Mouse (Mus musculus) cerebellum, adult (tissue): ENCODE results near the gene Gm10277.

Experiments used
- ATAC-seq: cut with Nextera tagmentation; 2 replicates; pipeline ENCODE4 v1.9.2; 2017; ENCODE audit warnings: mild to moderate bottlenecking, moderate library complexity, mixed read lengths; ENCODE audit not compliant: insufficient number of reproducible peaks, low FRiP score, low TSS enrichment

The Gm10277 gene

GRCm38 (mm10) chr11:77800869-77801701 is 13.5 kb upstream of the Gm10277 start:
- ATAC-seq, result 0 out of 2 replicates have a peak, but pooled peaks have one; percentile 15

- ATAC-seq, result no peak
Measured at GRCm38 (mm10) chr11:77800491-77800868, 12.9 kb upstream of the Gm10277 start.

- ATAC-seq, result no peak
Measured at GRCm38 (mm10) chr11:77795216-77795615, 7.7 kb upstream of the Gm10277 start.

DNA sequence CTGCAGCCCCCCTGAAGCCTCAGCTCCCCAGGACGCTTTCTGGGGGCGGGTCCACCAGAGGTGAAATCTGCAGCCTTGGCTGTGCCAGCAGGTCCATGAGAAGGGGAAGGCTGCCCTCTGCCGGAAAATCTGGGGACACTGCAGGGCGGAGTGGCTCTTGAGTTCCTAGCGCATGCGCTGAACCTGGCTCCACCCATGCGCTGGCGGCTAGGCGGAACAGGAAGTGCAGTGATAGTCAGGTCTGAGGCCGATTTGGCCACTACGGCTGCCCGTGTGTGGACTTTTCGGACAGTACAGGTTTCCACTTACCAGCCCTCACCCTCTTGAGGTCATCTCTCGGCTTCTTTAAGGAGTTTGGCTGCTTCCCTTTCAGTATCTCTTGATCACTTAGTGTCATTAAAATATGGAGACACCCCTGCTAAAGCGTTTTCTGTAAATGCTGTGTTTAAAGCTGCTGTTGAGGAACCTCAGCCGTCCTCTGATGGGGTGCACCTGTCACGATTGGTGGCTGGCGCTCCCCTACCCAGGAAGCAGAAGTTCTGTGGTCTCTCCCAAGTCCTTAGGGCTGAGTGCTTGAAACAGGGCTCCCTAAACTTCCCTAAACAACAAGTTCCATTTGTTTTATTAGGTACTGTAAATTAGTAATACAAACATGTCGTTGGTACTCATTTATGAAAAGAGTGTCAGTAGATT is 5.8 kb upstream of the Gm10277 start:
- peak; percentile 87 for ATAC-seq

DNA sequence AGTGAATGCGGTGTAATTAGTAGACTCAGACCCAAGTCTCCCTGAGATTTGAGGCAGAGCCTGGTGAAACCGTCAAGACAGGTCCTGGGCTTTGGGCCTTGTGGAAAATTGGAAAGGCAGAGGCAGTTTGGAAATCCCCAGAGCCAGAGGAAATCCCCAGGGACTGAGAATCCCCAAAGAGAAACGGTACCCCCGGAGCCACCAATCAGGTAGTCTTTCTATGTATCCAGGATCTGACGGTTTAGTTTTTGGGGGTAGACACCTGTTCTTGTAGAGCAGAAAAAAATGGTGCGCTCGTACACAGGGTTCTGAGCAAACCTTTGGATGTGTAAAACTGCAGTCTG is 5.0 kb upstream of the Gm10277 start:
- no peak for ATAC-seq

GRCm38 (mm10) chr11:77791752-77792565 is 4.4 kb upstream of the Gm10277 start:
- ATAC-seq, result no peak

DNA sequence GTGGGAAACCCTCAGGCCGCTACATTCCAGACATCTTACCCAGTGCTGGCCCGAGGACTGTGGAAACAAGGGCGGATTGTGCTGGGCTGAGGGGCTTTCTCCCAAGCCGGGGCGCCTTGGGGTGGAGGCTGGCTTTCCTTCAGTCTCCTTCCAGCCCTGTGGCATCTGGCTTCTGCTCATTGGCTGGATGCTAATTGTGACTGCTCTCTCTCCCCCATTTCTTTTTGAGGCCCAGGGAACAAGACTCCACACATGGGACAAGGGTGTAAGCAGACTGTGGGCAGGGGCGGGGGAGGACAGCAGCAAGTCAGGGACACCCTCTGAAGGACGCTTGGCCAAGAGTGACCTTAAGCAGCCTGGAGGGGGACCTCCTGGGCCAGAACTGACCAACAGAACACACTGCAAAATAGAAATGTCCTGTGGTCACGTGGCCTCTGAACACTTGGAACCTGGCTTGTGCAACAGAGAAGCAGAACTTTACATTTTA is 3.7 kb upstream of the Gm10277 start:
- ATAC-seq, result no peak

DNA sequence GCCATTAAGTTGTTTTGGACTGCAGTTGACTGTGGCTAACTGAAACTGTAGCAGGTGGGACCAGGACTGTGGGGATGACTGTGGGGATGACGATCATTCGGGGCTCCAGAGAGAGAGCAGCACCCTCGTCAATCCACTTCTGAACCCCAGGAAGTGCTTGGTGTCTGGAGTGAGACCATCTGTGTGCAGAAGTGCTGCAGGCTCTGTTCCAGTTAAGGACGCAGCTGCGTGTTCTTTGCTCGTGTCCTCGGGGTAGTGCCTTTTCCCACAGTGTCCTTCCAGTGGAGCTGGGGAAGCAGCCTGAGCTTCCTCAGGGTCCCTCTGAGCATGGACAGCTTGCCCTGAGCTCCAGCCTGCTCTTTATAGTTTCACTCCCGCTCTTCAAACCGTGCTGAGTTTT is 2.7 kb upstream of the Gm10277 start:
- no peak for ATAC-seq

DNA sequence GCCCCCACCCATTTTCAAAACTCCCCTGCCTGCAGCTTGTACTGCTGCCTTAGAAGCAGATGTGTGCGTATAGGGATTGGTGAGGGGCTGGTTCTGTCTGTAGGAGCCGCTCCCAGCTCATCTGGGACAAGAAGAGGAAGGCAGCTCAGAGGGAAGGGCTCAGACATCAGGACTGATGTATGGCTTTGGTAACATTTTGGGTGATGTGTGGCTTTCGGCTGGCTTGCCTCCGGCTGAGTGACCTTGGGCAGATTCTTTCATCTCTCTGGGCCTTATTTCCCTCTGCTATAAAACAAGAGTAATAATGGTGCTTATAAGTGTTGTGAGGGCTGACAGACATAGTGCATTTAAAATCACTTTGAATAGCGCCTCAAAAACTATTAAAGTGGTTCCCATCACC is 2.0 kb upstream of the Gm10277 start:
- no peak for ATAC-seq

DNA sequence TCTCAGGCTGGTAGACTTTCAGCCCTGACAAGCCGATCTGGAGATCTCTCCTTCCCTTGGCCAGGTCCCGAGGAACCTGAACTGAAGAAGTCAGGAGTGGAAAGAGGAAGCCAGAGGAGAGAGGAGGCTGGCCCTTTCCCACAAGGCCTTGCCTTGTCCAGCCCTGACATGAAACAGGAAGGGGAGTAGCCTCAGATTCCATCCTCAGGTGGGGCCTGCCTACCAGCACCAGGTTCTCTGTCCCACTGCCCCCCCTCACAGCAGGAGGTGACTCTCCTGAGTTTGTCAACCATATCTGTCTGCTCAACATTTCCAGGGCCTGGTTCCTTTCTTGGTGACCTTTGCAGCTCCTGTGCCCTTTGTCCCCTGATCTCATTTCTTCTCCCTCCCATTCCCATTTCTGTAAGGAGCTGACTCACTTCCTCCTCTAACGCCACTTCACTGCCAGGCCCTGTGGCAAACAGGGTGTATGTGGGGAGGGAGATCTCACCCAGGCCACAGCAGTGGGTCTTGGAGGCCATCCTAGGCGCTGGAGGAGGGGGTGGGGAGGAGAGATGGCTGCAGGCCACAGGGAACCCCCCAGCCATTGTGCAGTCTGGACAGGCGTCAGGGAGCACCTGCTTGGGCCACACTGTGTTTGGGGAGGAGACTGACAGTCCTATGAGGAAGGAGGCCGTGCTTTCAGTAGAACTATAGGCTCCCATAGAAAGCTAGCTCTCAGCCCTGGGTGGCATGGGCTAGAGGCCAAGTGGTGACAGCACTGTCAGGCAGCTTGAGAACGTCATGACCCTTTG is 1.6 kb downstream of the Gm10277 start:
- 0 out of 2 replicates have a peak, but pooled peaks have one; percentile 14 for ATAC-seq

DNA sequence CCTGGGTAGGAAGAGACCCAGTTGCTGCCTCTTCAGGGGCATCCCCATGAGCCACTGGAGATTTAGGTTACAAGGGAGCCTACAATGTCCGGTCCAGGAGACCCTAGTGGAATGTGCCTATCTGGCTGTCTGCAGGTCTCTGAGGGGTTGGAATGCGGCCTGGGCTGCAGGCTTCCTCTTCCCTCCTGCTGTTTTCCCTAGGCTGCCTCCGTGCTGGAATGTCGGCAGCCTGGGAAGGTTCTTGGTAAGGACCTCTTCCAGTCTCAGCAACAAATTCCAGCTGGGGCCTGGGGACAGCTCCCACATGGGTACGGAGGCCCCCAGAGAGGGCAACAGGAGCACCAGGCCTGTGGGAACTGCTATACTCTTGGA is 2.2 kb downstream of the Gm10277 start:
- ATAC-seq, result no peak

GRCm38 (mm10) chr11:77784894-77785293 is 2.7 kb downstream of the Gm10277 start:
- no peak for ATAC-seq

DNA sequence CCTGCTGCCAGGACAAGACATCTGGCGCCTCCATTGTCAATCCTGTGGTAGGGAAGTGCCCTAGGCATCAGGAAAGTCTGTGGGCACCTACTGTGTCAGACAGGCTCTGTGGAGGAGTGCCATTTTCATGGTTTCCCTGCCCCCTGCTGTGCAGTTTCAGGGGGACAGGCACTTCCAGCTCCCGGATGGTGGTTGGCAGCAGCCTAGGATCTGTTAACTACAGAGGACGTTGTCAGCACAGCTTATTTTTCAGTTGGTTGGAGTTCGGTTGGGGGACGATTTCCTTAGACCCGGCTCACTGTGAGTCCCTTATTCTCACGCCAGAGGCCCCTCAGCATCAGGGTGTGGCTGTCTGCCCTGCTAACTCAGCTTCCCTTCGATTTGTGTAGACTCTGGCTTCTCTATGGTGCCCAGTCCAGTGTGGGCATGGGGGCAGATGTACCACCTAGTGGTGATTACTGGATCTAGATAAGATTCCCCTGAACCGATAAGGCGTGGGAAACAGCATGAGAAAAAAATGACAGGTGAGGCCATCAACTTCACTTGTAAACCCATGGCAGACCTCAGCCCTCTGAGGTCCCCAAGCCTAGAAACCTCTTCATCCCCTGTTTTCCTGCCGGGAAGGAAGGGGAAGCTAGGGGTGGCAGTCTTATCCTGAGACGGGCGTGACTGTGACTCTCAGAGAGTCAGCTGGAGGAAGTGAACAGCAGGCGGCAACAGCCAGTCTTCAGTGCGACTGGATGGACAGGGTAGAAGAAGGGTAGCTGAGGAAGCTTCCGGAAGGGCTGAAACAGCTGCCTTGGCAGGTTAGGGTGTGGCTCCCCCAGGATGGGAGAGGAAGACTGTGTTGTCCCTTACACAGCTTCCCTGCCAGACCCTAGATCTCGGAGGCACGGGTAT is 3.5 kb downstream of the Gm10277 start:
- no peak for ATAC-seq

GRCm38 (mm10) chr11:77783211-77783746 is 4.3 kb downstream of the Gm10277 start:
- no peak for ATAC-seq

DNA sequence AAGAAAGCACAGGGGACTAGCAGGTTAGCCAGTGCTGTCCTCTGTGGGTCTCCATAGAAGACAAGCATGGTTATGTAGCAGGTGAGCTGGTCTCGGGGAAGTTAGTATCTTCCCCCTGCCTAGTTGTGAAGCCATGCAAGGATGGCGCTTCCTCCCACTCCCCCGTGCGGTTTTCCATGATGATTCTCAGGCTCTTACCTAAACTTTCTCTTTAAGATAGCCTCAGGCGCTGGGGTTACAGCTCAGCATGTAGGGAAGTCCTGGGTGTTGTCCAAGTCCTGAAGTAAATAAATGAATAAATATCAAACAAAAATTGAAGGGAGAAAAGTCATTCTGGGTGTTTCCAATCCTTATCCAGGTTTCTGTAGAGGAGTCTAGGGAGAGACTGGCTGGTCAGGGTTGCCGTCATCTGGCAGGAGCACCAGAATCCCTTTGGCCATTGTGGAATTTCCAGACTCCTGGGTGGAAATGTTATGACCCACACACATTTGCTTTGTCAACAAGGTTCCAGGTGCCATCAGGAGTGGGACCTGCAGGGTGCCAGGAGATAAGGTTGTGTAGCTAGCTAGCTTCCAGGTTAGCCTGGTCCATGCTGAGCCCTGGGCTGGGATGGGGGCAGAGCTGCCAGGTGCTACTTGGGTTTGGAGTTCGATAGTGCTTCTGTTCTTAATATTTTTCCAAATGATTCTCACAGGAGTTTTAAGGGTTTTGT is 5.3 kb downstream of the Gm10277 start:
- no peak for ATAC-seq

DNA sequence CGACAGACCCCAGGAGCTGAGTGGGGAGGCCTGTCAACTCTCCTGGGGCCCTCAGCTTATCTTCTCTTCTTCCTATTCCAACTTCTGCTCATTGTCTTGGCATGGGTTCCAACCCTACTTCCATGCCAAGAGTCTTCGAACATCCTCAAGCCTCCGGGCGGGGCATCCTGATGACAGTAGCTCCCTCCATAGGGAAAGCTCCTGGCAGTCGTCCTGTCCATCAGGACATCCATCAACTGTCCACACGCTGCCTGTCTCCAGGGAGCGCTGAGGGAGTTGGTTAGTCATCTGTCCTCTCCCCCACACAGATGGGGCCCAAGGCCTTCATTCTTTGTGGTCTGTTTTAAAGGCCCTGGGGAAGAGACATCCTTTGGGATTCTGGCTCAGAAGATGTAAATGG is 6.5 kb downstream of the Gm10277 start:
- ATAC-seq, result no peak

DNA sequence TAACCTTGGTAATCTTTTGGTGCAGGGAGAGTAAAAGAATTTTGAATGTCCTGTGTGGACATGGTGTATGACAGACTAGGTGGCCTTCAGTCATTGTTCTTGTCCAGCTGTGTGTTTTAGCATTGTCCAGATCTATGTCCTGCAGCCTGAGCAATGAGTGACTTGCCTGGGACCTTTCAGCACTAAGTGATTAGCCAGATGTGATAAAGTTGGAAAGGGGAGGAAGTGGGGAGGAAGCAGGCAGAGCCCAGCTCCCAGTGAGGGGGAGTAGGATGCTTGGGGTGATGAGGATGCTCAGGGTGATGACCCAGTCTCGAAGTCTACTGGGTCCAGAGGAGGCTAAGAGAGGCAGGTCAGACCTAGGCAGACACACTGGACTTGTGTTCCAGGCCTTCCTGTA is 8.3 kb downstream of the Gm10277 start:
- no peak for ATAC-seq

- no peak for ATAC-seq
Measured at GRCm38 (mm10) chr11:77777937-77778336, 9.6 kb downstream of the Gm10277 start.
